Mouse (Mus musculus): ENCODE measurements around the gene Fam217b.

- TF ChIP-seq CTCF (IDR thresholded peaks at IDR 0.05; ENCODE audit: low read depth) (0 out of 2 replicates have a peak, but pooled peaks have one; percentile 2), EP300 (IDR thresholded peaks at IDR 0.05; ENCODE audit: low read depth) (no peak)
Measured at GRCm38 (mm10) chr2:178414261-178415149, at the start of gene Fam217b, which contains the start of gene Ppp1r3d.

All from heart, postnatal 0 days (tissue).